Mouse (Mus musculus) lung, embryonic 14.5 days (tissue): ENCODE measurements at regions not wholly inside any gene's neighbourhood (a gene's known extent, or its start where the extent isn't known, plus 50 kb on each side); places are given as distances from the start of the nearest gene placed in this dataset.

Source experiments
- ATAC-seq: fragments of 200-750 bp; cut with Nextera tagmentation; 2 replicates; pipeline ENCODE4 v1.8.0; 2017; ENCODE audit warnings: mild to moderate bottlenecking, moderate TSS enrichment, moderate library complexity; ENCODE audit not compliant: insufficient read depth
- DNase-seq: peaks from one replicate; pipeline ENCODE4 v3.0.0-alpha.2; 2015
- H3K27ac ChIP-seq: fragments of 300-500 bp; sonication (generic); 2 replicates; pipeline ENCODE4 v1.5.1; 2014; ENCODE audit warnings: low read depth, mild to moderate bottlenecking, moderate library complexity
- H3K27me3 ChIP-seq: fragments of 300-500 bp; sonication (generic); 2 replicates; pipeline ENCODE4 v1.6.1; 2014; ENCODE audit warnings: low read length, control low read depth; ENCODE audit not compliant: insufficient read depth
- H3K36me3 ChIP-seq: fragments of 300-500 bp; sonication (generic); 2 replicates; pipeline ENCODE4 v1.6.1; 2014; ENCODE audit warnings: control low read depth; ENCODE audit not compliant: insufficient read depth
- H3K4me1 ChIP-seq: fragments of 300-500 bp; sonication (generic); 2 replicates; pipeline ENCODE4 v1.6.1; 2014; ENCODE audit warnings: antibody characterized with exemption, control low read depth; ENCODE audit not compliant: insufficient read depth
- H3K4me2 ChIP-seq: fragments of 300-500 bp; sonication (generic); 2 replicates; pipeline ENCODE4 v1.6.1; 2014; ENCODE audit warnings: mild to moderate bottlenecking
- H3K4me3 ChIP-seq: fragments of 300-500 bp; sonication (generic); 2 replicates; pipeline ENCODE4 v1.5.1; 2014; ENCODE audit warnings: low read depth, low read length
- H3K9ac ChIP-seq: fragments of 300-500 bp; sonication (generic); 2 replicates; pipeline ENCODE4 v1.6.1; 2014
- H3K9me3 ChIP-seq: fragments of 300-500 bp; sonication (generic); 2 replicates; pipeline ENCODE4 v1.6.1; 2016; ENCODE audit warnings: low read depth, low read length, control low read depth
- CTCF ChIP-seq: IDR thresholded peaks from 2 replicates; pipeline ENCODE4 v1.5.1; 2016; ENCODE audit warnings: antibody characterized with exemption, low read depth
- WGBS: fragments of 180-500 bp; shearing (Covaris S2); extraction: QIAGEN DNeasy Blood & Tissue Kit; methylation state at CpG from one replicate; pipeline ENCODE4 v1.1.7; 2014; 5-methylcytosine and 5-hydroxymethylcytosine counted together

GRCm38 (mm10) chr9:98791709-98792108, 50.6 kb upstream of the Prr23a1 start:
- WGBS = 67% methylated on average over 4 of the region's 4 CpGs
- Histone ChIP-seq H3K27ac (no peak overlapping the region), H3K9ac (no peak overlapping the region)

GRCm38 (mm10) chr9:98773651-98774185, 68.6 kb upstream of the Prr23a1 start:
- DNase-seq (no peak), ATAC-seq (no peak)
- 65% methylated on average over 5 of the region's 5 CpGs for WGBS
- no peaks in the 10 kb centered on the region for H3K27me3 ChIP-seq
- no peak overlapping the region for H3K9ac ChIP-seq
- no peaks in the 10 kb centered on the region for H3K36me3 ChIP-seq
- H3K9me3 ChIP-seq = no peaks in the 10 kb centered on the region
- H3K4me3 ChIP-seq = no peak overlapping the region
- H3K4me2 ChIP-seq = no peak overlapping the region
- no peak overlapping the region for H3K27ac ChIP-seq
- no peaks in the 10 kb centered on the region for H3K4me1 ChIP-seq
- no peak for TF ChIP-seq CTCF

More at GRCm38 (mm10) chr9:98791709-98792108, 50.6 kb upstream of the Prr23a1 start:
- H3K36me3 ChIP-seq = no peaks in the 10 kb centered on the region
- DNase-seq = no peak
- H3K4me2 ChIP-seq = no peak overlapping the region
- no peak for ATAC-seq
- H3K4me3 ChIP-seq = no peak overlapping the region
- no peaks in the 10 kb centered on the region for H3K27me3 ChIP-seq
- no peaks in the 10 kb centered on the region; the same call in 1 of the 2 replicates for H3K9me3 ChIP-seq
- no peak for TF ChIP-seq CTCF
- H3K4me1 ChIP-seq = no peaks in the 10 kb centered on the region

DNA sequence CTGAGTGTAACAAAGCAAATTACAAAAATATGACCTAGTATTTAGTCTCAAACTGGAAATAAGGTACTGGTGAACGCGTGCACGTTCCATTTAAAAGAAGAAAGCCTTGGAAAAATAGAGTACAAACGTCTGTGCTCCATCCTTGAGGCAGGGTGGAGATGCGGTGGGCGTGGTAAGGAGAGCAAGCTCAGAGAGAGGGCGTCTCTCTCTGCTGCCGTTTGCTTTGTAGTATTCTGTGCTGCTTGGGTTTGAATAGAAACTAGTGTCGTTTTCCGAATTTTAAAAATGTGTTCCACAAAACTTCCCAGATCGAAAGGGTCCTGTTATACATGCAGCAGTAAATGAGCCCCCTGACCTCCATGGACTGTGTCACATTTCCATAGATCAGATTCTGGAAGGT, 69.1 kb upstream of the Prr23a1 start:
- no peaks in the 10 kb centered on the region for H3K36me3 ChIP-seq
- H3K9me3 ChIP-seq = no peaks in the 10 kb centered on the region
- H3K27me3 ChIP-seq = no peaks in the 10 kb centered on the region
- ATAC-seq (no peak), DNase-seq (no peak)
- WGBS = 80% methylated on average over 11 of the region's 11 CpGs
- H3K4me2 ChIP-seq = no peak overlapping the region
- H3K4me3 ChIP-seq = no peak overlapping the region
- H3K9ac ChIP-seq = no peak overlapping the region
- no peak overlapping the region for H3K27ac ChIP-seq
- no peaks in the 10 kb centered on the region for H3K4me1 ChIP-seq
- no peak for TF ChIP-seq CTCF

GRCm38 (mm10) chr9:98754764-98755163, 87.5 kb upstream of the Prr23a1 start:
- DNase-seq = no peak
- no peak for ATAC-seq
- Histone ChIP-seq H3K27me3 (no peaks in the 10 kb centered on the region), H3K4me3 (no peak overlapping the region), H3K36me3 (no peaks in the 10 kb centered on the region), H3K27ac (no peak overlapping the region), H3K9ac (no peak overlapping the region), H3K9me3 (no peaks in the 10 kb centered on the region), H3K4me1 (no peaks in the 10 kb centered on the region), H3K4me2 (no peak overlapping the region)
- TF ChIP-seq CTCF = no peak
- WGBS = 70% methylated on average over 4 of the region's 4 CpGs

DNA sequence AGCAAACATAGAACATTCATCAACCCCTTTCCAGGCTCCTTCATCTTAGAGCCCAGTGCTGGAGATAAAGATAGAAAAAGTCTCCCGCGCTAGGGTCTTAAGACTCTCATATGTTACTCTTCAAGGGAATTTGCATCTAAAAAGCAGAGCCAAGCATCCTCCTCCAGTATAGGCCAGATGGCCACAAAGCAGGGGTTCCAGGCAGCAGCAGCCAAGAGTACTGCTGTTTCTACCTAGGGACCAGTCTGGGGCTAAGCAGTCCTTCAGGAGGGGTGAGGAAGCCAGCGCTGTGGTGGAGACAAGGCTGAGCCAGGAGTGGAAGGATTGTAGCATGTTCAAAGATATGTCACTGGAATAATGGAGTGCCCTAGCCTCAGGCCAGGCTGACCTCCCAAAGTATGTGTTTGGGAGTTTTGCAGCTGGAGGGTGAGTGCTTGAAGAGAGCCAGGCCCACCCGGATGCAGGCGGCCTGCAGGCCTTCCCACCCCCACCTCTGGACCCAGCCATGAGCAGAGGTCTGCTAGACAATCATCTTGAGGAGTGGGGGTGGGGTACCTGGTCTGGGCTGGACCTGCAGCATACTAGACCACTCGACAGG, 88.8 kb upstream of the Prr23a1 start:
- no peak overlapping the region for H3K27ac ChIP-seq
- no peak overlapping the region for H3K9ac ChIP-seq

DNA sequence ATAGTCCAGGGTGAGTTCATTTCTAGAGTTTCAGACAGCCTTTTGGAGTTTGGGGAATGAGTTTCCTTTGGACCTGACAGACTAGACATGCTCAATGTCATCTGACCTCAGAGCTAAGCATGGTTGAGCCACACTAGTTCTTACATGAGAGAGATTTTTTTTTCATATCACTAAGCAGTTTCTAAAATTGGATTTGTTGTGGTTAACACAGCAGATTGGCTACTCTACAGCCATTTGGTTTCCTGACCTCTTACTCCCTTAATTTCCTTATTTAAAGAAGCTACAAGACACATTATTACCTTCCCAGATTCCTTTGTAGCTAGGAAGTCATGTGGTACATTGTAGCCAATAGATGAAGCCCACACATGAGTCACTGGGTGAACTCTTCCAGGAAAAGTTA, 98.5 kb upstream of the Prr23a1 start:
- H3K9ac ChIP-seq = no peak overlapping the region
- H3K36me3 ChIP-seq = no peaks in the 10 kb centered on the region
- H3K4me3 ChIP-seq = no peak overlapping the region
- no peak overlapping the region for H3K4me2 ChIP-seq
- DNase-seq = no peak
- no peak overlapping the region for H3K27ac ChIP-seq
- no peak for ATAC-seq
- no peaks in the 10 kb centered on the region for H3K27me3 ChIP-seq
- H3K9me3 ChIP-seq = no peaks in the 10 kb centered on the region
- no peaks in the 10 kb centered on the region for H3K4me1 ChIP-seq
- TF ChIP-seq CTCF = no peak

More for the DNA sequence above, 88.8 kb upstream of the Prr23a1 start:
- Histone ChIP-seq H3K4me1 (no peaks in the 10 kb centered on the region), H3K4me2 (no peak overlapping the region), H3K9me3 (no peaks in the 10 kb centered on the region), H3K27me3 (no peaks in the 10 kb centered on the region), H3K36me3 (no peaks in the 10 kb centered on the region), H3K4me3 (no peak overlapping the region)
- ATAC-seq (peak; percentile 79), DNase-seq (peak; percentile 40)
- no peak for TF ChIP-seq CTCF
- WGBS = 46% methylated on average over 6 of the region's 6 CpGs

DNA sequence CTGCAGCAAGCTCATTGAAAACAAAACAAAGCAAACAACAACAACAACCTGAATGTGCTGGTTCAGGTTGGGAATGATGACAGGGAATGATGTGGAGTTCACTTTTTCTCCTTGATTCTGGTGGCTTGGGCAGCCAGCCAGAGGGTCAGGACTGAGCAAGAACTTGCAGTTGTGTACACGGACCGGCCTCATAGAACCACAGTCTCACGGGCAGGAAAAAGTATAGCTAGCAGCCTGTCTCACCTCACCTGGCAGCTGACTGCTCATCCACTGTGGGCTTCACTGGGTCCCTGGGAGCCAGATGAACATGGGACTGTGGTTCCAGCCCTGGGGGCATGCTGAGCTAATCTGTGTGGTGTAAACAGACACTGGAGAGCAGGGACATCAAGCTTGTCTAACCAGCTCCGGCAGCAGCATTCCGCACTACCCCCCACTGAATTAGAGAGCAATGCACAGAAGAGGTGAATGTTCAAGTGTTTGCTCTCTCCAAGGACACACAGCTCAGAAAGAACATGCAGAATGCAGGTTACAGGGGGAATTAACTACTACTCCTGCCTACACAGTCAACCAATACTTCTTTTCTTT, 114.9 kb upstream of the Prr23a1 start:
- Histone ChIP-seq H3K27ac (peak overlapping the region; percentile 78), H3K27me3 (no peaks in the 10 kb centered on the region), H3K36me3 (no peaks in the 10 kb centered on the region), H3K4me1 (no peaks in the 10 kb centered on the region), H3K9ac (no peak overlapping the region), H3K9me3 (no peaks in the 10 kb centered on the region), H3K4me2 (peak overlapping the region; percentile 27), H3K4me3 (no peak overlapping the region)
- DNase-seq = peak; percentile 62
- 33% methylated on average over 5 of the region's 5 CpGs for WGBS
- peak; percentile 91 for ATAC-seq
- TF ChIP-seq CTCF = no peak
